Mouse (Mus musculus) liver, adult 2 months (tissue): ENCODE measurements around the gene Gm43064. TPM values are rescaled to one million over a fixed set of nuclear protein-coding genes. Genes with fewer than 3 reads are reported as not detected.
A peak's percentile ranks its signal among the peaks of the same experiment; 100 is the strongest.

Experiments
- DNase-seq: peaks from one replicate; pipeline ENCODE4 v3.0.0-alpha.2; 2011; ENCODE audit warnings: low read depth, low spot score; ENCODE audit errors: extremely low read depth
- H3K27ac ChIP-seq: fragments of 200-500 bp; replicated peaks from 2 replicates; pipeline ENCODE4 v1.5.1; 2012; ENCODE audit warnings: low read depth, mild to moderate bottlenecking, control low read depth, inconsistent platforms, low read length; ENCODE audit not compliant: insufficient read depth
- H3K27me3 ChIP-seq: fragments of 200-500 bp; 2 replicates; pipeline ENCODE4 v1.6.1; 2012; ENCODE audit warnings: mild to moderate bottlenecking, moderate library complexity, low read length, inconsistent platforms; ENCODE audit not compliant: control insufficient read depth, insufficient read depth
- H3K36me3 ChIP-seq: fragments of 200-500 bp; 2 replicates; pipeline ENCODE4 v1.6.1; 2012; ENCODE audit warnings: low read length, inconsistent platforms; ENCODE audit not compliant: control insufficient read depth, insufficient read depth
- H3K4me1 ChIP-seq: fragments of 200-500 bp; 2 replicates; pipeline ENCODE4 v1.6.1; 2011; ENCODE audit warnings: low read length; ENCODE audit not compliant: control insufficient read depth, insufficient read depth
- H3K4me3 ChIP-seq: fragments of 200-500 bp; 2 replicates; pipeline ENCODE4 v1.5.1; 2011; ENCODE audit warnings: low read depth, mild to moderate bottlenecking, control low read depth, low read length, moderate library complexity; ENCODE audit not compliant: insufficient read depth
- H3K79me2 ChIP-seq: fragments of 200-500 bp; 2 replicates; pipeline ENCODE4 v1.6.1; 2012; ENCODE audit warnings: inconsistent platforms, mild to moderate bottlenecking, low read length, moderate library complexity; ENCODE audit not compliant: control insufficient read depth, insufficient read depth
- H3K9ac ChIP-seq: fragments of 200-500 bp; 2 replicates; pipeline ENCODE4 v1.6.1; 2012; ENCODE audit warnings: low read depth, mild to moderate bottlenecking, control low read depth, inconsistent platforms, low read length
- CTCF ChIP-seq: fragments of 200-500 bp; IDR thresholded peaks from 2 replicates; pipeline ENCODE4 v1.5.1; 2011; ENCODE audit warnings: low read depth, low read length, control low read depth
- POLR2A ChIP-seq: fragments of 200-500 bp; IDR thresholded peaks from 2 replicates; pipeline ENCODE4 v1.6.1; 2011; ENCODE audit warnings: low read length, control low read depth; ENCODE audit not compliant: insufficient read depth; ENCODE audit errors: extremely low read depth
- WGBS: fragments of 180-500 bp; shearing (Covaris S2); methylation state at CpG from one replicate; pipeline ENCODE4 v1.1.7; 2018; 5-methylcytosine and 5-hydroxymethylcytosine counted together
- polyA plus RNA-seq: library from polyadenylated mRNA; depleted of rRNA; stranded (reverse); fragments of >200 nt; gene quantifications from 2 replicates; pipeline ENCODE4 v1.2.3, GENCODE M21; 2012
- total RNA-seq: library from RNA; depleted of rRNA; stranded (reverse); fragments of >200 nt; gene quantifications from 2 replicates; pipeline ENCODE4 v1.2.3, GENCODE M21; 2014

The Gm43064 gene
- total and polyA plus RNA-seq, 2 experiments = 0.05 to 0.55 TPM

GRCm38 (mm10) chr3:103801631-103802531 lies 7.5 kb upstream of the Gm43064 start:
- no peak for TF ChIP-seq CTCF
- no peak for TF ChIP-seq POLR2A
- Histone ChIP-seq H3K27ac (peak overlapping the region; percentile 83), H3K9ac (peak overlapping the region; percentile 48; the same call in 1 of the 2 replicates), H3K4me3 (no peak overlapping the region; the same call in 1 of the 2 replicates), H3K79me2 (no peaks in the 10 kb centered on the region), H3K4me1 (peaks cover 8% of the 10 kb centered on the region; the same call in 1 of the 2 replicates), H3K27me3 (no peaks in the 10 kb centered on the region), H3K36me3 (peaks cover 7% of the 10 kb centered on the region; the same call in 1 of the 2 replicates)
- under 1% methylated on average over 10 of the region's 10 CpGs for WGBS
- DNase-seq = peak; percentile 98

DNA sequence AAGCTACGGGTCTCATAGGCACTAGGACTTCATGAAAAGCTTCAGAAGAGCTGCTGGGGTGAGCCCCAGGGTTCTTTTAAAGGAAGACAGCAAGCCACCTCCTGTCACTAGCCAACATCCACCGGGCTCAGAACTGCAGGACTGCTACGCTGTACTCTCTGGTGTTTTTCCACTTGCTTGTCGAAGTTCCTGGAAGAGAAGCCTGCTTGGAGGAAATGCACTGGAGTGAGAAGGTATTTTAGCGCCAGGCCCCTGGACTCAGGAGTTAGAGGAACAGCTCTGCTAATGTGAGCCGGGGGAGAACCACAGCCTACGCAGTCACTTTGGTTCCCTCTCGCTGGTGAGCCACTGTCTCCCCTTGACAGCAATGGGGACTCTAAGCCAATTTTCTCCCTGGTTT lies 6.5 kb upstream of the Gm43064 start:
- 69% methylated on average over 8 of the region's 8 CpGs for WGBS
- H3K27ac ChIP-seq = peak overlapping the region; percentile 75
- no peak overlapping the region for H3K9ac ChIP-seq
- H3K4me1 ChIP-seq = peaks cover 8% of the 10 kb centered on the region; the same call in 1 of the 2 replicates
- no peak overlapping the region for H3K4me3 ChIP-seq
- H3K27me3 ChIP-seq = no peaks in the 10 kb centered on the region
- H3K36me3 ChIP-seq = peaks cover 10% of the 10 kb centered on the region; the same call in 1 of the 2 replicates
- H3K79me2 ChIP-seq = no peaks in the 10 kb centered on the region
- TF ChIP-seq CTCF (no peak), POLR2A (no peak)
- no peak for DNase-seq

- no peaks in the 10 kb centered on the region for H3K27me3 ChIP-seq
Measured at GRCm38 (mm10) chr3:103805671-103806070, 3.7 kb upstream of the Gm43064 start.

GRCm38 (mm10) chr3:103809799-103810150 lies 402 bp downstream of the Gm43064 start:
- H3K4me1 ChIP-seq = no peaks in the 10 kb centered on the region; the same call in 1 of the 2 replicates
- no peak for DNase-seq
- no peaks in the 10 kb centered on the region; the same call in 1 of the 2 replicates for H3K79me2 ChIP-seq
- H3K9ac ChIP-seq = peak overlapping the region; percentile 86
- H3K36me3 ChIP-seq = peaks cover 17% of the 10 kb centered on the region
- no peak for TF ChIP-seq CTCF
- no peaks in the 10 kb centered on the region for H3K27me3 ChIP-seq
- WGBS = under 1% methylated on average over 14 of the region's 14 CpGs
- H3K27ac ChIP-seq = peak overlapping the region; percentile 92
- H3K4me3 ChIP-seq = peak overlapping the region; percentile 86

More at GRCm38 (mm10) chr3:103805671-103806070, 3.7 kb upstream of the Gm43064 start:
- Histone ChIP-seq H3K79me2 (no peaks in the 10 kb centered on the region; the same call in 1 of the 2 replicates), H3K4me1 (peaks cover 8% of the 10 kb centered on the region; the same call in 1 of the 2 replicates), H3K36me3 (peaks cover 10% of the 10 kb centered on the region; the same call in 1 of the 2 replicates), H3K27ac (no peak overlapping the region), H3K4me3 (no peak overlapping the region), H3K9ac (no peak overlapping the region)
- TF ChIP-seq POLR2A = no peak
- no peak for TF ChIP-seq CTCF
- DNase-seq = no peak
- WGBS = 97% methylated on average over 1 of the region's 1 CpGs

- no peaks in the 10 kb centered on the region for H3K27me3 ChIP-seq
- no peaks in the 10 kb centered on the region; the same call in 1 of the 2 replicates for H3K79me2 ChIP-seq
- no peak overlapping the region for H3K4me3 ChIP-seq
- TF ChIP-seq POLR2A (no peak), CTCF (no peak)
- 90% methylated on average over 6 of the region's 6 CpGs for WGBS
- H3K27ac ChIP-seq = no peak overlapping the region
- no peak for DNase-seq
- H3K9ac ChIP-seq = no peak overlapping the region
- no peaks in the 10 kb centered on the region; the same call in 1 of the 2 replicates for H3K4me1 ChIP-seq
- H3K36me3 ChIP-seq = peaks cover 22% of the 10 kb centered on the region
Measured at GRCm38 (mm10) chr3:103810967-103811366, 1.6 kb downstream of the Gm43064 start.

DNA sequence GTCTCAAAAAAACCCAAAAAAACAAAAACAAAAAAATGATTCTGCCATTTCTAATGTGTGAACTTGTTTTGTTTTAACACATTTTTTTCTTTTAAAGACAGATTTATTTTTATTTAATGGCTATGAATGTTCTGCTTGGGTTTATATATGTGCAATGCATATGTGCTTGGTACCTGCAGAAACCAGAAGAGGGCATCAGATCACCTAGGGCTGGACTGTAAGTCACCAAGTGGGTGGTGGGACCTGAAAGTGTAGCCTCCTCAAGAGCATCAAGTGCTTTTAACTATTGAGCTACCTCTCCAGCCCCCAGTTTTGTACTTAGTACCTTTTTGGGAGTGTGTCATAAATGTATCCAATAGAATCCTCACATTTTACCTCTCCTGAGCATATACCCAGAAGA lies 18.2 kb downstream of the Gm43064 start:
- Histone ChIP-seq H3K4me1 (no peaks in the 10 kb centered on the region), H3K4me3 (no peak overlapping the region), H3K27me3 (no peaks in the 10 kb centered on the region), H3K9ac (no peak overlapping the region), H3K27ac (no peak overlapping the region), H3K79me2 (no peaks in the 10 kb centered on the region), H3K36me3 (peaks cover 5% of the 10 kb centered on the region; the same call in 1 of the 2 replicates)
- no peak for DNase-seq
- TF ChIP-seq CTCF = no peak
- no peak for TF ChIP-seq POLR2A
